Mouse (Mus musculus) c-Kit-positive CD71-positive TER-119-positive erythroid progenitor cells, embryonic 14.5 days (primary cell): ENCODE data around the gene Snrpd3.

Source experiments
- DNase-seq: peaks from one replicate; pipeline ENCODE4 v3.0.0-alpha.2; 2013; ENCODE audit warnings: low spot score

The Snrpd3 gene

GRCm38 (mm10) chr10:75568029-75568428 lies 50.7 kb downstream of the Snrpd3 start:
- no peak for DNase-seq

- DNase-seq = no peak
Measured at GRCm38 (mm10) chr10:75568441-75568840, 51.1 kb downstream of the Snrpd3 start.

GRCm38 (mm10) chr10:75568851-75569250 lies 51.5 kb downstream of the Snrpd3 start:
- no peak for DNase-seq

- no peak for DNase-seq
Measured at GRCm38 (mm10) chr10:75570981-75571657, 53.8 kb downstream of the Snrpd3 start.

- no peak for DNase-seq
Measured at GRCm38 (mm10) chr10:75571937-75572336, 54.6 kb downstream of the Snrpd3 start.

- DNase-seq = no peak
Measured at GRCm38 (mm10) chr10:75573181-75573580, 55.8 kb downstream of the Snrpd3 start.

GRCm38 (mm10) chr10:75573965-75574364 lies 56.6 kb downstream of the Snrpd3 start:
- no peak for DNase-seq

- no peak for DNase-seq
Measured at GRCm38 (mm10) chr10:75579129-75579528, 61.8 kb downstream of the Snrpd3 start.

- peak; percentile 73 for DNase-seq
Measured at GRCm38 (mm10) chr10:75585876-75586552, 68.7 kb downstream of the Snrpd3 start.

- no peak for DNase-seq
Measured at GRCm38 (mm10) chr10:75586553-75586879, 69.2 kb downstream of the Snrpd3 start.
